Mouse (Mus musculus): ENCODE data around the gene Wdr34.
"Not testable (repeated sequence)": the region's sequence is repeated elsewhere in the genome, so short reads cannot be mapped to it uniquely, and the experiment has no call there.

Wdr34 gene

DNA sequence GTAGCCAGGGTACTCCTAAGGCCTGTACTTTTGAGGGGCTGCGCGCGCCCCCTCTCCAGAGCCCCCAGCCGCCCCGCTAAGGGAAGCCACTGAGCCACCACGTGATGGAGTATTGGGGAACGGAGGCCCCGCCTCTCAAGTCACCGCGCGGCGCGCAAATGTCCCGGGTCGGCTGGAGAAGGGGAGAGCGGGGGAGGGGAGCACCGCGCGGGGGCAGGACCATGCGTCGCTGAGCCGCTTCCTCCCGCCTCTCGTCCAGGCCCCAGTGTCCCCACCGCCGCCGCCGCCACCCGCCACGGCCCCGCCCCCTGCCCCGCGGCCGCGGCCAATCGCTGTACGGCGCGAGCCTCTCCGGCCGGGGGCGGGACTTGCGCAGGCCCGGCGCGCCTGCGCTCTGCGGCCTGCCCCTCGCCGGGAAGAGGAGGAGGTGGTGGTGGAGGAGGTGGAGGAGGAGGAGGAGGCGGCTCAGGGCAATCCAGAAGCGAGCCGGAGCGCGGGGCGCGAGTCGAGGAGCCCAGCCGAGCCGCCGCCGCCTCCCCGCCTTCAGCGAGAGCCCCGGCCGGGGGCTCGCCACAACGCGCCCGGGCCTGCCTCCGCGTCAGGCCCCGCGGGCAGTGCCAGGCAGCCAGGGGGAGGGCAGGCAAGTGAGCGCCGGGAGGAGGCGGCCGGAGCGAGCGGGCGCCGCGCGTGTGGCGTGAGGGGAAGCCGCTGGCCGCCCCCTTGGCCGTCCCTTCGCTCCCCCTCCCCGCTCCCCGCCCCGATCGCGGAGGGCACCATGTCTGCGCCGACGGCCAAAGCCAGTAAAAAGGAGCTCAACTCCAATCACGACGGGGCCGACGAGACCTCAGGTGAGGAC is 17.6 kb upstream of the Wdr34 start:
- DNase-seq (ENCODE audit: low read depth, low spot score) = peak; percentile 97

- no peak for DNase-seq (ENCODE audit: low read depth, low spot score)
Observed at GRCm38 (mm10) chr2:30064298-30064697, 15.6 kb upstream of the Wdr34 start.

- DNase-seq (ENCODE audit: low read depth, low spot score) = peak; percentile 58
Observed at GRCm38 (mm10) chr2:30063791-30064190, 15.1 kb upstream of the Wdr34 start.

GRCm38 (mm10) chr2:30063235-30063634 is 14.6 kb upstream of the Wdr34 start:
- DNase-seq (ENCODE audit: low read depth, low spot score) = no peak

DNA sequence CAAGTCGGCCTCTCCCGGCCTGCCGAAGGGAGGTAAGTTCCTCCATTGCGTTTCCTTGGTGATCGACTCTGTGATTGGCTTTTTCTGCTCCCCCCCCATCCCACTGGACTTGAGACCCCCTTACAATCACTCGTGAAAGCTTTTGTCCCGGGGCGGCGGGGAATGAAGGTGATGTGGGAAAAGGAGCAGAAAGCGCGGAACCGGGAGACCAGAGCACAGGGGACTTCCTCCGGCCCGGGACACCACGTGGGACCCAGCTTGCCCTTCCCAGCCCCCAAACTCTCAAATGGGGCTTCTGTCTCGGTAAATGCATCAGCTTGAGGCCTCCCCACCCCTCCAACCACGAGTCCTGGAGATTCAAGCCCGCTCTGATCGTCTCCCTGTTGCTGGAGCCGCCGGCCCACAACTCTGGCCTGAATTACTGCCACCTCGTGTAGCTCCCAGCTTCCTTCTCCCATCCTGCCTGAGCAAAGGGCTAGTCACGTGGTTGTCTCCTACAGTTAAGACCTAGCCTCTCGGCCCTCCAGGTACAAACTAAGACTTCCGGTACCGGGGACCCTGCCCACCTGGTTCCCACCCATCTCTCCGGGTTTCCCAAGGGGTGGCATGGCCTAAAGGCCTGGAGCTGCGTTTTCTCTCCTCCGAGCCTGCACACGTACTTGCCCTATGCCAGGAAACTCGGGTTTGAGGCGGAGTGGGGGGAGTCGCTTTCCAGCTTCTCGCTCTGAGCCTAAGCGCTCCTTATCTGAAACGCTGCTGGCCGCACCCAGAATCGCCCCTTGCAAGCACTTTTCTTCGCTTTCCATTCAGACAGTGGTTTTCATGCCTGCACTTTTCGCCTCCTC is 13.8 kb upstream of the Wdr34 start:
- DNase-seq (ENCODE audit: low read depth, low spot score) = peak; percentile 65

GRCm38 (mm10) chr2:30061215-30062166 is 12.8 kb upstream of the Wdr34 start:
- DNase-seq (ENCODE audit: low read depth, low spot score) = peak; percentile 80

GRCm38 (mm10) chr2:30058418-30058817 is 9.7 kb upstream of the Wdr34 start:
- DNase-seq (ENCODE audit: low read depth, low spot score) = no peak

- DNase-seq (ENCODE audit: low read depth, low spot score) = no peak
Observed at GRCm38 (mm10) chr2:30057223-30057904, 8.7 kb upstream of the Wdr34 start, which contains the start of gene Set. Set (plus strand) TSS chr2:30057378.

DNA sequence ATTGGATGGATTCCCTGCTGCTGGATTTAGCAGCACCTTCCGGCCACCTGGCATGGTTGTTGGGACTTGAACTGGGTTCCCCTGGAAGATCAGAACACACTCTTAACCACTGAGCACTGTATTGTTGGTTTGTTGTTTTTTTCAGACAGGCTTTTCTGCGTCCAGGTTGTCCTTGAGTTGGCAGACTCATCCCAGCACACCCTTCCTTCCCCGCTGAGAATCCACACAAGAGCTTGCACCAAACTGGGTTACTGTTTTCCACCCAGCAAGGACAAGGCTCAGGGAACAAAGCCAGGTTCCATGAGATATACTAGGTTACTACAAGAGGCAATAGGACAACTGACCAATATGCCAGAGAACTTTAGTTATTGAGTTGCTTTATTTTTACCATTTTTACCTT is 8.1 kb upstream of the Wdr34 start:
- no peak for DNase-seq (ENCODE audit: low read depth, low spot score)

GRCm38 (mm10) chr2:30055310-30055709 is 6.6 kb upstream of the Wdr34 start:
- not testable (repeated sequence) for DNase-seq (ENCODE audit: low read depth, low spot score)

- DNase-seq (ENCODE audit: low read depth, low spot score) = peak; percentile 45
Observed at GRCm38 (mm10) chr2:30051992-30052761, 3.5 kb upstream of the Wdr34 start.

GRCm38 (mm10) chr2:30049831-30050230 is 1.1 kb upstream of the Wdr34 start:
- no peak for DNase-seq (ENCODE audit: low read depth, low spot score)

DNA sequence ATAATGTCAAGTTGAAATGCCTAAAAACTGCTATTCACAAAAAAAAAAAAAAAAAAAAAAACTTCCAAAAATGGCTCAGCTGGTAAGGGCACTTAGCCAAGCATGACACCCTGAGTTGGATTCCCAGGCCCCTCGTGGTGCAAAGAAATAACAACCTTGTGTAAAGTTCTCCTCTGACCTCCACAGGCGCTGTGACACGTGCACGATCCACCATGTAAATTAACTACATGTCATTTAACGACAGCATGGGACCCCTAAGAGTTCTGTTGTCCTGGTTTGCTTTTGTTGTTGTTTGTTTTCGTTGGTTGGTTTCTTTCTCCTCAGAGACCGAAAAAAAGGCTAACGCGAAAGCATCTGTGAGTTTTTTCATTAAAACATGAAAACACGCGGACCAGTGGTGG is 580 bp downstream of the Wdr34 start:
- no peak for DNase-seq (ENCODE audit: low read depth, low spot score)

- DNase-seq (ENCODE audit: low read depth, low spot score) = no peak
Observed at GRCm38 (mm10) chr2:30047127-30047526, 1.6 kb downstream of the Wdr34 start.

- DNase-seq (ENCODE audit: low read depth, low spot score) = no peak
Observed at GRCm38 (mm10) chr2:30044550-30044949, 4.1 kb downstream of the Wdr34 start.

GRCm38 (mm10) chr2:30042445-30042844 is 6.2 kb downstream of the Wdr34 start:
- DNase-seq (ENCODE audit: low read depth, low spot score) = peak; percentile 81

GRCm38 (mm10) chr2:30039687-30040086 is 9.0 kb downstream of the Wdr34 start:
- DNase-seq (ENCODE audit: low read depth, low spot score) = no peak

- no peak for DNase-seq (ENCODE audit: low read depth, low spot score)
Observed at GRCm38 (mm10) chr2:30038370-30038769, 10.3 kb downstream of the Wdr34 start.

DNA sequence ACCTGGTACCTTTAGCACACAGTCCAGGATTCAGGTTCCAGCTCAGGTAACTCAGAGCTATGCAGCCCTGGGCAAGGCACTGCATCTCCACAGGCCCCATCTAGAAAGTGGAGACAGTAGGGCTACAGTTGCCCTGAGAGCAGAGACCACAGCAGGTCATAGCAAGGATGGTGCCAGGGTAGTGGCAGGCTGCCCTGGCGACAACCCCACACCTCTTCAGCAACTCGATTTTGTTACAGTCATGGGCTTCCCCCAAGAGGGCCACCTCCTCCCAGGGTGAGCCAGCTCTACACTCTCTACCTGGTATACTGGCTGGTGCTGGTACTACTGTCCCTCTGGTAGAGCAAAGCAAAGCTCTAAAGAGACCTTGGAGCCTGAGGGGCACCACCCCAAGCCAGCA is 10.9 kb downstream of the Wdr34 start:
- no peak for DNase-seq (ENCODE audit: low read depth, low spot score)

- no peak for DNase-seq (ENCODE audit: low read depth, low spot score)
Observed at GRCm38 (mm10) chr2:30032957-30033356, 15.7 kb downstream of the Wdr34 start.

All from CD4-positive helper T cell, adult 2 months (primary cell).